Mouse (Mus musculus) embryo, embryonic 10 days (tissue): ENCODE measurements around the gene Snx9.
A peak's percentile ranks its signal among the peaks of the same experiment; 100 is the strongest.

Source experiments
- DNase-seq: peaks from one replicate; pipeline ENCODE4 v3.0.0-alpha.2; 2015; ENCODE audit warnings: low spot score

Gene Snx9

DNA sequence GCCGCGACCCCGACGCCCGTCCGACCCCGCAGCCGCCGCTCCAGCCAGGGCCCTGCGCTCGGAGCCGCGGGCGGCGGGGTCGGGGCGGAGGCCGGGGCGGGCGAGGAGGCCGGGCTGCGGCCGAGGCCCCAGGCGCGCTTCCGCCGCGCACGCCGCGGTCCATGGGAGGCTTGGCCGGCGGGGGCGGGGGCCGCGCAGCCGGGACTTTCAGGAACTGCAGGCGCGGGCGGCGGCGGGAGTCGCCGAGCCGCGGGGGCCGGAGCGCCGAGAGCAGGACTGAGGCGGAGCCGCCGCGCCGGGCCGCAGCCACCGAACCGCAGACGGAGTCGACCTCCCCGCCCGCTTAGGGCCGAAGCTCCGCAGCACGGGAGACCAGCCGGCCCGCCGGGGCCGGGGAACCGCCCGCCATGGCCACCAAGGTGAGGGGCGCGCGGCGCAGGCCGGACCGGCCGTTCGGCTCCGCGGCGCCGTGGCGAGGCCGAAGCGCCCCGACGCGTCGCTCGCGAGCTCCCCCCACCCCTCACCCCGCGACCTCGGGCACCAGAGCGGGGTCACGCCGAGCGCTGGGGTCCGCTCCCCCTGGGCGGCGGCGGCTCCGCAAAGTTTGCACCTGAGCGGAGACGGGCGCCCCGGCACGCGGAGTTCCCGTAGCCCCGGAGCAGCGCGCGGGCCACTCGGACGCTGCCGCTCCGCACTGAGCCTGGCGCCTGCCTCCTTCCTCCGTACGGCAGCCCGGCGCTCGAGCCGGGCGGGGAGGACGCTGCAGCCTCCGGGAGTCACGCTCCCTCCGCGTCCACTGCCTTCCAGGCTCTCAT, at the start of gene Snx9:
Gene Snx9, plus strand, starts transcription at position 202 of the 815 bp plus-strand sequence.
- peak; percentile 65 for DNase-seq

DNA sequence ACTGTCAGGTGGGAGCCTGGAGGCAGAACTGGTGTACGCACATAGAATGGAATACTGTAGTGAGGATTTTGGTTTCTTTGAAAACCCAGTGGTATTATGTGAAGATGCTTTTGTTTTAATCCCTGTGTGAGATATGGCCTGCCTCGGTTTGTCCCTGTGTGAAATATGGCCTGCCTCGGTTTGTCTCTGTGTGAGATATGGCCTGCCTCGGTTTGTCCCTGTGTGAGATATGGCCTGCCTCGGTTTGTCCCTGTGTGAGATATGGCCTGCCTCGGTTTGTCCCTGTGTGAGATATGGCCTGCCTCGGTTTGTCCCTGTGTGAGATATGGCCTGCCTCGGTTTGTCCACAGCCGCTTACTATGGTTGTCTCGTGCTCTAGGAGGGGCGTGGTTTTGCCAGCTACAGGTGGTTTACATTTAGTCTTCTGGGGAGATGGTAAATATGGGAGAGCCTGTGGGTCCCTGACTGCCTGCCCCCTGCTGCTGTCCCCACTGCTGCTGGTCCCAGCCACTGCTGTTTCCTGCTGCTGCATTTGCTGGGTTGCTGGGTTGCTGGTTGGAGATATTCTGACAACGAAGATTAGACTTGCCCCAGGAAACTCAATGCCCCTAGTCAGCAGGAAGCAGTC, 48.9 kb upstream of the Snx9 start:
- no peak for DNase-seq

DNA sequence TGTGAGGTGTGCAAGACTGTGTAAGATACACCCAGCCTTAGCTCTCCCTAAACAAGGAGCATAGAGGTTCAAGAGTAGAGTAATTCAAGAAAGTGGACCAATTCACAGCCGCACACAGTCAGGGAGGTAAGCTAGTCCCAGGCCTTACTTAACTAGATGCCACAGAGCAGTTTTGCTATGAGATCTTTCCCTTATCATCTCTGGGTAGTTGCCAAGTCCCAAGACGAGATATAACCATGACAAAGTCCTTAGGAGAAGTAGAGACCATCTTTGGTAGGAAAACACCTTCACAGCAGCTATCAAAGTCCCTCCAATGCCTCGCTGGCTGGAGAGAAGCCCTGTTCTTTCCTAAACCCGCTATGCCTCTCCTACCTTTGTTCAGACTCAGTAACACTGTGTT, 47.5 kb upstream of the Snx9 start:
- no peak for DNase-seq

DNA sequence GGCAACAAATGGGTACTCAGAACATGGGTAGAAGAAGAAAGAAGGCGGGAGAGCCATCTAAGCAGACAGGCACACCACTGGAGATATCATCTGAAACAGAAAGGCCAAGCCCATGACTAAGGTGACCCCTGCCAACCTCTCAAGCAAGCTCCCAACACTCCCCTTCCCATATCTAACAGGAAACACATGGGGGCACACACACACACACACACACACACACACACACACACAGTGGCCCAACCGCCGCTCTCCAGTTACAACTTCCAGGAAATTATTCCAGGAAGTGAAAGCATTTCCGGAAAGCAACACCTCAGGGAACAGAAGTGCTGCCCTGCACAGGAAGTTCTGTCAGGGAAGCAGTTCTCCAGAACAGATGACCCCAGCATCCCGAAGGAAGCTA, 46.9 kb upstream of the Snx9 start:
- no peak for DNase-seq

DNA sequence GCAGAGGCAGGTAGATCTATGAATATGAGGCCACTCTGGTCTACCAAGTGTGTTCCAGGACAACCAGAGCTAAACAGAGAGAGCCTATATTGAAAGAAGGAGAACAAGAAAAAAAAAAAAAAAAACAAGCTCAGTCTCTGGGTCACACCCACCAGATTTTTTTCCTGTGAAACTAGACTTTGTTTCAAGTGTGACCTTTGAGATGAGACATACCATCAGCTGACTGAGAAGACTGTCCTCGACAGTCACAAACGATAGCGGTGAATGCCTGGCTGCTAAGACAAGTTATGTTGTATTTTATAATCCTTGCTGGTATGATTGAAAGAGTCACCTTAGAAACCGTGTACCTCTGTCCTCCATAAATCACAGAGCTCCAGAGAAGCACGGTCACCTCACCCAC, 45.8 kb upstream of the Snx9 start:
- DNase-seq, result no peak

DNA sequence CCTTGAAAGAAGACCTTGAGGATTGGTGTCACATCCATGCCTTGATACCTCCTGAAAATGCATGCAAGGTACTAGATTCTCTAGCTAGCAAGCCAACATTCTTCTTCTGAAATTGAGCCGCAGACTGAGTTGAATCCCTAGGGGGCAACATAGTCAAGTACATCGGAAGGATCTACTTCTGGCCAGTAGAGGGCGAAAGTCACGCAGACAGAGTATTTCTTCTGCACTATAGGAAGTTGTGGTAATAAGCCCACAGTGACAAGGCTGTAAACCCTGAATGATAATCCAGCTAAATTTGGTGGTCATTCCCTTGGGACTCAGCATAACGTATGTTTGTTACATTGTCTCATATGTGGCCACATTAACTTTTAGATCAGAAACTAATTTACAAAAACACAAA, 45.3 kb upstream of the Snx9 start:
- DNase-seq, result peak; percentile 92

DNA sequence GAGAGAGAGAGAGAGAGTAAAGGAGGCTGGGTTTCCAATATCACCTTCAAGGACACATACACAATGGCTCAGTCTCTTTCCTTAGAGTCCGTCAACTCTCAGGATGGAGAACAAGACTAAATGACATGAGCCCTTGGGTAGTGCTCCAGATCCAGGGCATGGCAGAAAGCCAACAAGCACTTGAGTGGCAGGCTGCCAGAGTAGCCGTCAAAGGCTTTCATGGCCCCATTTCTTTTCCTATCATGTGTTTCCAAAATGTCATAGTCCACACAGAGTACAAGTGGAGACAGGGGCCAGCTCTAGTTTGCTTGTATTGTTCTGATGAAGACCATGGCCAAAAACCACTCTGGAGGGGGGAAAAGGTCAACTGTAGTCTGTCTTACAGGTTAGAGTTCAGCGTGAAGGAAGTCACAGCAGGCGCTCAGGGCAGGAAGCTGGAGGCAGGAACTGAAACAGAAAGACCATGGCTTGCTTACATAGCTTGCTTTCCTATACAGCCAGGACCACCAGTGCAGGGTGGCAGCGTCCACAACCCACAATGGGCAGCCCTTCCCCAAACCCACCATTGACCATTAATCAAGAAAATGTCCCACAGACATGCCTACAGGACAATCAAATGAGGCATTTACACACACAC, 43.9 kb upstream of the Snx9 start:
- no peak for DNase-seq

DNA sequence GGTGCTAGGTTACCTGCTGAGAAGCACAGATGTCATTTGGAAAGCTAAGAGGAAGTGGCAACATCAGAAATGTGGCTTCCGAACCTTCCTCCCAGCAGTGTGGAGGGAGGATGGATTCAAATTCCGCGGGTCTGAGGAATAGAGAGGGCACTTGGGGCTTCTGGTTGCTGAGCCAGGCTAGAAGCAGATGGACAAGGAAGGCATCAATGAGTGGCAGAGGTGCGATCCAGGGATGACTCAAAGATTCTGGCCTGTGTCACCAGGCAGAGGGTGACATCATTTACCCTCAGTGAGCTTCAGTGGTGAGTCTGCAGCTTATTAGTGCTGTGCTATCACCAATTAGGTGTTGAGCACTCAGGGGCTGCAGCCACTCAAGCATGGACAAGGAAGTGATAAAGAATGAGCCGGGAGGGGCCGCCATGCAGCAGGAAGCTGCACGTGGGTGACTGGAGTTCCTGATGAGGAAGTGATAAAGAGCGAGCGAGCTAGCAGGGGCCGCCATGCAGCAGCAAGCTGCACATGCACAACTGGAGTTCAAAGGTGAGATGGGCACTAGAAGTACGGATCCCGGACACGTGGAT, 42.8 kb upstream of the Snx9 start:
- DNase-seq, result peak; percentile 20

DNA sequence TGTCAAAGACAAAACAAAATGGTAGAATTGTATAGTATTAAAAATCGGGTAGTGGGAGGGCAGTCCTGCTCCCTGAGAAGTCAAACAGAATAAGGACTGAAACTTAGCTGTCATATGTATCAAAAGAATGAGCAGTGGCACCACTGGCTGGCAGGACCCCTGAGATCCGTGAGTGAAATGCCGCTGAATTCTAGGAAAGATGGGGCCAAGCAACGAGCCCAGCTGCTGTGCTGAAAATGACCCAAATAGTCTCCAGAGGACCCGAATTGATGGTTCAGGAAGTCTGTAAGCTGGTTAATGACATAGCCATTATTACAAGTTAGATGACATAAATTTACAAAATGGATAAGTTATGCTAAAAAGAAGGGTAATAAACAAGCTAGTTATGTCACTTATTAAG, 42.2 kb upstream of the Snx9 start:
- no peak for DNase-seq

DNA sequence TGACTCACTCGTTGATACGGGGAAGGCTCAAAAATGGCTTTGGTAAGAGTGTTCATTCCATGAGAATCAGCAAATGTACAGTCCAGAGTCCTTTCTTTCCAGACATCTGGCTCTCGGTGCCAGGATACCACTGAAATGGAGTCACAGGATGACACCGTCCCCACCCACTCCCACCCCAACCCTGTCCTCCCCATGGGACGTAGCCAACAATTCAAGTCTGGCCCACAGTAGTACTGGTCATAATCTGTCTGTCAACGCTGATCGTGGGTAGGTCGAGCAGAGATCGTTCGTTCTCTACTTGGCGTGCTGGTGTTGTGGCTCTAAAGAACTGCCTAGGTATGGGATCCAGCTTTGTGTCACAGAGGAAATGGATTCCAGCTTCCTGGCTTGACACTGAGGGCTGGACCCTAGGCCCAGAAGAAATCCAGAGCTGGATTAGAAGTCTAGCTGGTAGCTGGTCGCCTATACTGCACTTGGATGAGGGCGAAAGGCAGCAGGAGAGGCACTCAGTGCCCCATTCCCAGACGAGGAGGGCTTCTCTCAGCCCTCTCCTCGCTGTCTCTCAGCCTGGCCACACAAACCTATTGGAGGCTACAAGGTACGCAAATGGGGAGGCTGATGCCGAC, 41.6 kb upstream of the Snx9 start:
- DNase-seq, result no peak

DNA sequence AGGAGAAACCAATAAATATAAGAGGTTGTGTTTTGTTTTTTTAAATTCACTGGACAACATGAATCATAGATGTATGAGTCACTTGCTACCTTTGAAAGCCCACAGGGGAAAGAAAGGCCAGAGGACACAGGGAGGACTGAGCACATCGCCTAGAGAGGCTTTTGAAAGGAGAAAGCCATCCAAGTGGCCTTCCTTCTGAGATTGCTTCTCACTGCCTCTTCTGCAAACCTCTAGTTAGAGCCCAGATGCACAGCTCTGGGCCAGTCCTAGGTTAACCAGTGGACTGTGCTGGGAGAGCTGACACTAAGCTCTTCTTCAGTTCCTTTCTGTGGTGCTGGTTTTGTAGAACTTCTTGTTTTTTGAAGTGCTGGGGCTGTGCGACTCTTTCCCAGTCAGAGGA, 40.9 kb upstream of the Snx9 start:
- no peak for DNase-seq

DNA sequence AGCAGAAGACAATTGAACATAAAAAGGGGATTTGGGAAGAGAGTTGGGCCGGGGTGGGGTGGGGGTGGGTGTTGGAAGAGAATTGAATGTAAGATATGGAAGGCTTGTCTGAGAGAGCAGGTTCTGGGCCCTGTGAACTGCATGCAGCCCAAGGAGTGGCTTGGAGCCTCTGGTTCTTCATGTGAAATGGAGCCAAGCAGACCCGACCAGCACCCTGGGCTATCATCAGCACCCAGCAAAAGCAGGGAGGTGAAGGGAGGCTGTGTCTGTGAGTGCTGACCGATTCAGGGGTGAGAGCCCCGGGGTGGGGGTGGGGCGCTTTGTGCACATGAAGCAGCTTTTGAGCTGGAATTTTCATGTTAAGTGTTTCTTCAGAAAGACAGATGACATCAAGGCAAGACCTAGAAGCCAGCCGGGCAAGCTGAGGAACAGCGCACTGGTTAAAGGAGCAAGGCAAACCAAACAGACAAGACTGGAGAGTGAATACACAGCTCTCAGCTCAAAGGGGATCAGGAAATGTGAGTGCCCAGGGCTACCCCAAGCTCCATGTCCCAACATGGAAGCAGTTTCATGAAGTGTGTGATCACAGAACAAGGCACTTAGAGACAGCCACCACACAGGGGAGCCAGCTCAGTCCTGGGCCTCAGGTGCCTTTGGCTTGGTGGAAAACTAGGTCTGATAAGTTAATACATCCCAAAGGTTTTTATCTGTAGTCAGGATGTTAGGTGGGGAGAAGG, 40.1 kb upstream of the Snx9 start:
- DNase-seq, result no peak

DNA sequence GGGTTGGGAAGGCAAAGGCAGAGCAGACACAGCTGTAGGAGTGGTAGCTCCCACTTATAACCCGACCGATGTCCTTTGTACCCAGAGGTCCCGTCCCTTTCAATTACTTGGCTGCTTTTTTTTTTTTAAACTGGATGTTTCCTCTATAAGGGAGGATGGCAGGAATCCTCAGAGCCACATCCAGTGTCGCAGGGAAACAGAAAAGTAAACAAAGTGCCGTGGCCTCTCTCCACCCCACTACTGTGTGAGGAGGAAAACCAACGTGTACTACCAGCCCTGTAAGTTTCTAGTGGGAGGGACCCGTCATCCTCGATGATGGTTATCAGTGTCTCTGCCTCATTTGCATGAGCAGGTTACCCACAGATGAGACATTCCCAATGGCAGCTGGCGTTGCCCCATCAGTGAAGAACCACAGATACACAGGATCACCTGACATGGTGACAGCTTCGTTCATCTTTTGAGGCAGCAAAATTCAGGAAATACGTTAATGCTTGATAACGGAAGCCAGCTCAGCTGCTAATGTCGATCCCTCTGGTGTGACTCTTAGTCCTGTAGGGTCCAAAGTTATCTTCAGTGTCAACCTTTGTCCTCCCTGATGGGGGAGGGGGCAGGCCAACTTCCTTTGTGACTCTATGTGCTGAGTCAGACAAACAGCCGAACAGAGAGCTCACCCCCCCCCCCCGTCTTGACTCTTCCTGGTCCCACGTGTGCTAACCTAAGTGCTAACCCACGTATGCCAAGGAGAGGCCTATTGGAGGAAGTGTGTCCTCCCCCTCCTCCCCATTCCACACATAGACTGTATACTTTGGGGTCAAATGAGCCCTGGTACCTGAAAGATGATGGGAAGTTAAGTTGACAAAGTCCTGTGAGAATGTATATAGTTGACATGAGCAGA, 39.1 kb upstream of the Snx9 start:
- DNase-seq, result no peak

DNA sequence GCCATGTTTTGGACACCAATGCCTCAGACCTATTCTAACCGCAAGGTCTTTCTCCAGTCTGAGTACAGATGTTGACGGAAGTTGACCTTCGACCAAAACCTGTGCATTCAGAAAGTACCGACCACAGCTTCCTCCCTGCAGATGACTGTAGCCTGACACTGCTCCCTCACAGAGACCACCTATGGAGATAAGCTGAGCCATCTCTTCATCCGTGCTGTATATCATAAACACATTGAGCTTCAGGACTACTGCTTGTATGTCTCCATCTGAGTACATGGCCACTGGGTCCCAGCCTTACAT, 38.5 kb upstream of the Snx9 start:
- no peak for DNase-seq

DNA sequence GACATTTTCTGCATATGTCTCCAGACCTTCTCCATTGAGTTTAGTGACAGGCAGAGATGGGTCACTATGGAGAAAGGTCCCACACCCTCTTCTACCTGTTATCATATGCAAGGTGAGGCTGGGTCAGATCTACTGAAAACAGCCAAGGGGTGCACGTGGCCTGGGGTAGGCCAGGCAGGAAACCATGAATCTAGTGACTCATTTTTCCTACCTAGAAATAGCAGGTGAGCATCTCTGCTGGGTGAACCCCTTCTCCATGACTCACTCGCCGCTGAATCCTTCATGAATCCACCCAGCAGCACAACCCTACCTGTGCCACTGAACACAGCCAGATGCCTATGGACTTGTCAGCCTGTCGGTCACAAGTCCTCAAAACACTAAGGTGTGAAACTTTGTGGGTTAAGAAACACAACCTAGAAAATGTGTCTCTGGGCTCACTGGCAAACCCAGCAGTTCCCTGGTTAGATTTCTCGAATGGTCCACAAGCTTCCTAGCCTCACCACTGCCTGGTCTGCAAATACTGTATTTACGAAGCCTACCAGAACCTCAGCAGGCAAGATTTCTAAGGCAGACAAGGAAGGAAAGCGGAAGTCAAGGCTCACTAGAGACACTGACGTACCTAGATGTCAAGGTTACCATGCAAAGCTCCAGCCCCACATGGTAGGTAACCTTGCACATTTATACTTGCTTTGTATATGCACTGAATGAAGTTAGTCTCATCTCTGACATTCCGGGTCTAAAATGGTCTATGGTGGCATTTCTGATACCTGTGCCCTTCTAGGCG, 37.7 kb upstream of the Snx9 start:
- no peak for DNase-seq

DNA sequence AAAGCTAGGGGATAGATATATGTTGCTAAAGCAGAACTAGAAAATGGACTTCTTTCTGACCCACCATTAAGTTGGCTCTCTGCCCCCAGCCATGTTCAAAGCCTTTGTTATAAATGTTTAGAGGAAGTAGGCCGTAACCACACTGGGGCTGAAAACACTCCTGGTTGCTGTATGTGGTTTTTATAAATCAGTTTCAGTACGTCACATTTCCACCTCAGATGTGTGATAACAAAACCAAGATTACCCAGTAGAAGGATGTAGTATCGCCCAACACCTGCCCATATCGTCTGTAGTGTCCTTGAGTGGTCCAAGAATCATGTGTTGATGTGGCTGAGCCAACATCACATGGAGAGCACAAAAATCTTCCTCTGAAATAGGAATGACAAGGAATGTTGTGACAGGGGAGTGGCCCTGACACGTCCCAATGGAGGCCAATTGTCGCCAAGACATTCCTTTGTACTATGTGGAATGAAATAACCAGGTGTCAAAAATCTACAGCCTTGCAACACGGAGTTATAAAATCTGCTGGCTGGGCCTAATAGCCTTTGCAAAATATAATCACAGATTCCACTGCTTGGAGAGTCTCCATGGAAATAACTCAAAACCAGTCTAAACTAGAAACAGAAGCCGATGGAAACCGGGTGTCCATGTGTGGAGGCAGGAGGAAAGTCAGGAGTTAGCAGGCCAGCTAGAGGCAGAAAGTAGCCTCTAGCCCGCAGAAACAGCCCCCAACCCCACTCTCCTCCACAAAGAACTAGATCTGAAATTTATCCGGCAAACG, 36.6 kb upstream of the Snx9 start:
- no peak for DNase-seq

DNA sequence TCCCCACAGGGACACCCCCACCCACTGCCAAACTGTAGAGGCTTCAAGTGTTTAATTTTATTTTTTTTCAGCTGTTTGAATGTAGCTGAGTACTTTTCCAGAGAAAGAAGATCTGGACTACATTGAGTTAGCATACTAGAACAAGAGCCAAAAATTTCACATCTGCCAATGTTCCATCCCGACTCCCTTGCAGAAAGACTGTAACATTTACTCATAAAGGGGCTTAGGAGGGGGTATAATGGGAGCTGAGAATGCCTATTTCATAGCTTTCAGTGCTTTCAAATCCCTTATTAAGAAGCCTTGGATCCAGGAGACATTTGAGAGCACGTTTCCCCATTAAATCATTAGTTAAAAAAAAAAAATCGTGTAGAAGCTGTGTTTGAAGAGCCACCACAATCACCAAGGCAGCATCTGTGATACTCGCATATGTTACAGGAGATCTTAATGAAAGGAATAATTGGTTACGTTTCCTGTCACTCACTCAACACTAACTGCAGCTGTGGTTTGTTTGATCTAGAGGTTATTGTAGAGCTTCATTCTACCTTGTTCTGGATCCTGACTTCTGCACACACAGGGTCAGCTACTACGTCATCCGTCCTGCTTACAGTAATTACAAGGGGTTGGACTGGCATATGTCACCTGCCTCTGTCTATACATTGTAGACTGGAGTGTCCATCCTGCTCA, 35.8 kb upstream of the Snx9 start:
- DNase-seq, result no peak

DNA sequence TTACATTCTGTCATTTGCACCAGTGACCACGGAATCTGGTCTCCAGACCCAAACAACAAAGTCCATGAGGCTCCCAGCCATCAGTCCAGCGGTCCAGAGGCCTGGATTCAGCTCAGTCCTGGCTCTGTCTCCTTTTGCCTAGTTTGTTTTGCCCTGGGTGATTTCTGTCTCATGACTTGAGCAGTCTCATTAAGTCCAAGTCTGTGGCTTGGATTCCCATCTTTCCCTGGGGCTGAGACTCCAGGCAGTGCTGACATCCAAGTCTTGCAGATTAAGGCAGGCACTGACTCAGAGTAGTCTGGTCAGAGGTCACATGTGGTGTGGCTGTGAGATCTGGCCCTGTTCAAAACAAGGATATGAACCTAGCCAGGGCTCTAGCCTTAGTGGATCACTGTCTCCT, 35.2 kb upstream of the Snx9 start:
- DNase-seq, result peak; percentile 45

DNA sequence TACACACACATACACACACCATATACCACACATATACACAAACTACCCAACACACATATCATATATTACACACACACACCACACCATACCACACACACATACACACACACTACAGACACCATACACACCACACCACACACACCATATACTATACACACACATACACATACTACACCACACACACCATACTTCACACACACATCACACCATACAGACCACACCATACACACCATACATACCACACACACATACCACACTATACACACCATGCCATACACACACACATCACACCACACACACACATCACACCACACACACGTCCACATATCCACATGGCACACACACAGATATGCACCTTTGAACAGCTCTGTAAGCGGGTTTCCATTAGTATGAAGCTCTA, 34.3 kb upstream of the Snx9 start:
- DNase-seq, result no peak
